Mouse (Mus musculus) limb, embryonic 14.5 days (tissue): ENCODE results near the gene Lgals1. TPM values are rescaled to one million over a fixed set of nuclear protein-coding genes. Genes with fewer than 3 reads are reported as not detected.

Source experiments
- ATAC-seq: fragments of 200-750 bp; cut with Nextera tagmentation; 2 replicates; pipeline ENCODE4 v1.8.0; 2017; ENCODE audit warnings: low read depth, moderate number of reproducible peaks, moderate TSS enrichment; ENCODE audit not compliant: low FRiP score
- DNase-seq: peaks from one replicate; pipeline ENCODE4 v3.0.0-alpha.2; 2015; ENCODE audit warnings: low spot score
- H3K27ac ChIP-seq: fragments of 300-500 bp; sonication (generic); replicated peaks from 2 replicates; pipeline ENCODE4 v1.5.1; 2014; ENCODE audit warnings: low read depth, mild to moderate bottlenecking, low read length, moderate library complexity, mixed read lengths
- H3K27me3 ChIP-seq: fragments of 300-500 bp; sonication (generic); 2 replicates; pipeline ENCODE4 v1.6.1; 2014; ENCODE audit warnings: low read length, mixed read lengths; ENCODE audit not compliant: control insufficient read depth, insufficient read depth
- H3K36me3 ChIP-seq: fragments of 300-500 bp; sonication (generic); 2 replicates; pipeline ENCODE4 v1.6.1; 2014; ENCODE audit warnings: mild to moderate bottlenecking, low read length, moderate library complexity, mixed read lengths; ENCODE audit not compliant: control insufficient read depth, insufficient read depth
- H3K4me1 ChIP-seq: fragments of 300-500 bp; sonication (generic); 2 replicates; pipeline ENCODE4 v1.6.1; 2014; ENCODE audit warnings: antibody characterized with exemption, low read length, mixed read lengths; ENCODE audit not compliant: control insufficient read depth, insufficient read depth
- H3K4me2 ChIP-seq: fragments of 300-500 bp; sonication (generic); replicated peaks from 2 replicates; pipeline ENCODE4 v1.6.1; 2014; ENCODE audit warnings: low read depth, mild to moderate bottlenecking, low read length, moderate library complexity; ENCODE audit not compliant: severe bottlenecking
- H3K4me3 ChIP-seq: fragments of 300-500 bp; sonication (generic); replicated peaks from 2 replicates; pipeline ENCODE4 v1.5.1; 2014; ENCODE audit warnings: low read length
- H3K9ac ChIP-seq: fragments of 300-500 bp; sonication (generic); 2 replicates; pipeline ENCODE4 v1.6.1; 2014; ENCODE audit warnings: mild to moderate bottlenecking, low read depth, low read length, moderate library complexity; ENCODE audit not compliant: severe bottlenecking
- H3K9me3 ChIP-seq: fragments of 300-500 bp; sonication (generic); 2 replicates; pipeline ENCODE4 v1.6.1; 2016; ENCODE audit warnings: low read length; ENCODE audit not compliant: control insufficient read depth
- POLR2A ChIP-seq: fragments of 200-500 bp; IDR thresholded peaks from 2 replicates; pipeline ENCODE4 v1.8.0; 2012; ENCODE audit warnings: inconsistent platforms, mild to moderate bottlenecking, moderate library complexity, borderline replicate concordance; ENCODE audit not compliant: insufficient read depth, insufficient read length; ENCODE audit errors: extremely low read depth
- WGBS: fragments of 180-500 bp; shearing (Covaris S2); extraction: QIAGEN DNeasy Blood & Tissue Kit; methylation state at CpG from one replicate; pipeline ENCODE4 v1.1.7; 2014; 5-methylcytosine and 5-hydroxymethylcytosine counted together
- polyA plus RNA-seq, 2 experiments: library from polyadenylated mRNA; depleted of rRNA in 1 of 2; stranded (reverse) in 1 of 2; unstranded in 1 of 2; fragments of >200 nt; fragmentation: Nextera tagmentation in 1 of 2; extraction: Ambion mirVana in 1 of 2; gene quantifications; 2 replicates each; pipeline versions ENCODE4 v1.2.1 to v1.2.3; 2012 to 2014

The Lgals1 gene
- polyA plus RNA-seq, 2 experiments = 2,309 to 2,738 TPM

DNA sequence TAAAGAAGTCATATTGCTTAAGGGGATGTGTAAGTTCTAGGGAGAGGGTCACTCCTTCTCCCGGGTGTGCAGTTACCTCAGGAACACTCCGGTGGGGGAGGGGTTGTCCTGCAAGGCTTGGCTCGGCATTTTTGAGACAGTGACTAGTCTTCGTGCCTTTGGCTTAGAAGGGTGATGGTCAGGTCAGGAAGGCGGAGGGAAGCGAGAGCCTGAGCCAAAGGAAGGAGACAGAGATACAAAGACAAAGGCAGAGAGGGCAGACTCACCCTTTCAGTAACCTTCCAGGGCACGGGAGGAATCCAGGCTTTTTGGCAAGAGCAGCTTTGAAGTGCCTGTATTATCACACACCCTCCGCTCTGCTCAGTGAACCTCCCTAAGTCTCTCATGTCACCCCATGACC lies 1.4 kb upstream of the Lgals1 start:
- Histone ChIP-seq H3K27ac (peak overlapping the region; percentile 97), H3K9me3 (no peaks in the 10 kb centered on the region), H3K9ac (no peak overlapping the region), H3K4me1 (peaks cover 22% of the 10 kb centered on the region), H3K27me3 (no peaks in the 10 kb centered on the region), H3K4me3 (no peak overlapping the region), H3K4me2 (no peak overlapping the region), H3K36me3 (peaks cover 14% of the 10 kb centered on the region)
- ATAC-seq (no peak), DNase-seq (no peak)
- 41% methylated on average over 8 of the region's 8 CpGs for WGBS
- no peak for TF ChIP-seq POLR2A

DNA sequence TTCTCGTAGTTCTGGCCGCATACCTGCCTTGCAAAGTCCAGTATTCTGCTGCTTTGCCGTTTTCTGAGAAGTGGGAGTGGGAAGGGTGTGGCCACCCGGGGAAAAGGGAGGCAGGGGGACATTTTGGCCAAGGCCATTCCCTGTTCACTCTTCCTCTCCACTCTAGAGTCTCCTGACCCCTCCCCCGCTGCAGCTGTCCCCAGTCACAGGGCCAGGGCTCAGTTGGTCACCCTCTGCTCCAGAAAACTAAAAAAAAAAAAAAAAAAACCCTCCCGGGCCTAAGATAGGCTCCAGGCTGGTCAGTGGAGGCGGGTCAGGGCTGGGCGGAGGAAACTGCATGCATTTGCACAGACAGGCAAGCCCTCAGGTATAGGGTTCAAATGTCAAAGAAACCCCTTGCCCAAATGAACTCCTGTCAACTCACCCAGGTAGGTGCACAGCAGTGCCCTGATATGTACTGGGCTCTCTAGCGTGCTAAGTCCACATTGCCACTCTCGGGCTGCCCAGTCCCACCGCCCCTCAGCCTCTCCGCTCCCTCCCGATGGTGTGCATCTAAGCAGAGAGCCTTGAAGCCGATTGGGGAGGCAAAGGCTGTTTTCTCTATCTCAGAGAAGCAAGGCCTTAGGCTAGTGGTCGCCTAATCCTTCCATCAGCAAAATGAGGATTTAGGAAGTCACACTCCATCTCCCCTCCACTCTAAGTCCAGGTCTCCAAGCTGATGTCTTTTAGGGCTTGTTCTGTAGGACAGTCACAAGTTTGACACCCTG lies 679 bp downstream of the Lgals1 start:
- Histone ChIP-seq H3K27ac (peak overlapping the region; percentile 89), H3K27me3 (no peaks in the 10 kb centered on the region), H3K4me2 (peak overlapping the region; percentile 94), H3K9ac (peak overlapping the region; percentile 75), H3K36me3 (peaks cover 17% of the 10 kb centered on the region), H3K9me3 (no peaks in the 10 kb centered on the region), H3K4me1 (peaks cover 22% of the 10 kb centered on the region), H3K4me3 (peak overlapping the region; percentile 59)
- DNase-seq = no peak
- 16% methylated on average over 13 of the region's 15 CpGs for WGBS
- no peak for ATAC-seq
- no peak for TF ChIP-seq POLR2A

DNA sequence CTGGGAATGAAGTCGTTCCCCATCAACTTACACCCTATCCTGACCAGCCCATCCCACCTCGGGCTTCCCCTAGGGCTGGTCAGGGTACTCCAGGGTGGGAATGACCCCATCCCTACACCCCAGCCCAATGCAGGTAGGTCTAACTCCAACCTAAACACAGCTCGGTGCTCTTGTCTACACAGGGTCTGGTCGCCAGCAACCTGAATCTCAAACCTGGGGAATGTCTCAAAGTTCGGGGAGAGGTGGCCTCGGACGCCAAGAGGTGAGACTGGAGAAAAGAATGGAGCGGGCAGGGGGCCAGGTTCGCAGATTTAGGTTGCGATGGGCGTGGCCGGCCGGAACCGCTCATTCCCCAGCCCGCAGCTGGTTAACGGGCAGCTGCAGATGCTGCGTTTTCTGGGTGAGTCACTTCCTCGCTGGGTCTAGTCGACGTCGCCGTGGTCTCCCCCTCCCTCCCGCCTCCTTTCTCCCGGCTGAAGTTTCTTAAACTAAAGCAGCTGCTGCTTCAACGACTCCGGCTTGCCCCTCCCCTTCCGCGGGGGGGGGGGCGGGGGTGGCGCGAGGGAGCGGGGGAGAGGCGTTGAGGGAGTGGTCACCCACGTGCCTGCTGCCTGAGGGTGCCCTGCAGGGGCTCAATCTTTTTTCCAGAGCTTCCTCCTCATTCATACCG lies 1.4 kb downstream of the Lgals1 start:
- Histone ChIP-seq H3K4me1 (peaks cover 22% of the 10 kb centered on the region), H3K9ac (peak overlapping the region; percentile 75), H3K36me3 (peaks cover 17% of the 10 kb centered on the region), H3K4me2 (peak overlapping the region; percentile 94), H3K27me3 (no peaks in the 10 kb centered on the region), H3K27ac (peak overlapping the region; percentile 89), H3K4me3 (peak overlapping the region; percentile 59), H3K9me3 (no peaks in the 10 kb centered on the region)
- DNase-seq (peak; percentile 93), ATAC-seq (peak; percentile 66)
- TF ChIP-seq POLR2A = no peak
- 1% methylated on average over 27 of the region's 35 CpGs for WGBS

DNA sequence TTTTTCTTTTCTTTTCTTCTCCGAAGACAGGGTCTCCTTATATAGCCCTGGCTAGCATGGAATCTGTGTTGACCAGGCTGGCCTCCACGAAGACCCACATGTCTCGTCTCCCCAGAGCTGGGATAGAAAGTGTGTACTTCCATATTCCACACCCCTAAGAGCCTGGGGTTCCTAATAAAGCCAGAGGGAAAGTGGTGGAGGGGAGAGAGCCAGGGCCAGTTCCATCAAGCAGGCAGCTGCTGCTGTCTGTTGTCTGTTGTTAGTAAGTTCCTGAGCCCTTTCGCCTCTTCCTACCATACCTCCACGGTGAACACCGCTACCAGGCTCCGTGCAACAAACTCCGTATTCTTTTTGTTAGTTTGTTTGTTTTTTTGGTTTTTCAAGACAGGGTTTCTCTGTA lies 2.0 kb downstream of the Lgals1 start:
- Histone ChIP-seq H3K27me3 (no peaks in the 10 kb centered on the region), H3K9me3 (no peaks in the 10 kb centered on the region), H3K9ac (peak overlapping the region; percentile 75), H3K4me3 (peak overlapping the region; percentile 59), H3K27ac (peak overlapping the region; percentile 89), H3K4me1 (peaks cover 19% of the 10 kb centered on the region), H3K36me3 (peaks cover 17% of the 10 kb centered on the region), H3K4me2 (peak overlapping the region; percentile 94)
- DNase-seq = no peak
- 46% methylated on average over 7 of the region's 8 CpGs for whole genome bisulfite sequencing
- no peak for ATAC-seq
- TF ChIP-seq POLR2A = no peak

DNA sequence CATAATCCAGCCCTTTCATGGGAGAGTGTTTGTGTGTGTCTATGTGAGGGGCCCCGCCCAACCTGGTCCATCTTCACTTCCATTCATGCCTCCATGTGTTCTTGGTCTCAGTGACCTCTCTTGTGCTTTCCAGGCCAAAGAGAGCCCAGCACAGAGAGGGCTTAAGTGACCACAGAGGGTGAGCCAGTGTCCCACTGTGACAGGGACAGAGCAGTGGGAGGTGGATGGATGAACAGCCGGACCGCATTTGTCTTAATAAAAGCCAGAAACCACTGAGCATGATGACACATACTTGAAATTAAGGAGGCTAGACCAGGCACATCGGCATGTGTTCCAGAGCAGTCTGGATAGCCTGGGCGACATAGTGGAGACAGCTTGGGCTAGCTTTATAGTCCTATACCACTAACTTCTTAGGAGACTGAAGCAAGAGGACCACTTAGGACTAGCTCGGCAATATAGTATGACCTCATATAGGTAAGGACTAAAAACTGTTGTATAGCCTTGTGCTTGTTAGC lies 3.7 kb downstream of the Lgals1 start:
- no peak for DNase-seq
- Histone ChIP-seq H3K27me3 (no peaks in the 10 kb centered on the region), H3K9ac (no peak overlapping the region), H3K36me3 (peaks cover 17% of the 10 kb centered on the region), H3K4me1 (peaks cover 14% of the 10 kb centered on the region), H3K27ac (no peak overlapping the region), H3K9me3 (no peaks in the 10 kb centered on the region), H3K4me3 (no peak overlapping the region), H3K4me2 (no peak overlapping the region)
- WGBS = 85% methylated on average over 6 of the region's 6 CpGs
- no peak for TF ChIP-seq POLR2A
- no peak for ATAC-seq
